Mouse (Mus musculus) adrenal gland, adult 18-20 months (tissue): ENCODE data around the gene Zfp639. TPM values are rescaled to one million over a fixed set of nuclear protein-coding genes. Genes with fewer than 3 reads are reported as not detected.
A peak's percentile ranks its signal among the peaks of the same experiment; 100 is the strongest.

Source experiments
- DNase-seq, 2 experiments: peaks; one replicate each; pipeline ENCODE4 v3.0.0; 2021 to 2022; ENCODE audit warnings: low spot score in 2 of 2
- total RNA-seq, 2 experiments: library from RNA; stranded (reverse); gene quantifications; 1 replicate in 1 of 2; 2 replicates in 1 of 2; pipeline ENCODE4 v1.2.3; 2021

The Zfp639 gene
- total RNA-seq, 2 experiments from 2014 or later, result 24.9 to 31.9 TPM

DNA sequence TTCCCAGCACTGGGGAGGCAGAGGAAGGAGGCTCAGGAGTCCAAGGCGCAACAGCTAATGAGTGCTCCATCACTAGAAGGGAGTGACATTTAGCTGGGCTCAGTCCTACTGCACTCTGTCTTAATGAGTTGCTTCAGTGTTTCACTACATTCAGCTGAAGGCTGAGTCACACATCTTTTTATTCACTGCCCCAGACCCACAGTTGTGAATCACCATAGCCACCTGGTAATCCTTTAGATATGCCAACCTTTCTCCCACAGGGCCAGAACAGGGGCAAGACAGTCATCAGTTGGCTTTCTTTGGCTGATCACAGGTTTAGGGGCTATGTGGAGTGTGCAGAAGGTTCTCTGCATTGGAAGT is 13.4 kb upstream of the Zfp639 start:
- DNase-seq, result no peak

GRCm38 (mm10) chr3:32500346-32500745 is 9.7 kb upstream of the Zfp639 start:
- DNase-seq, result peak in 1 of 2 experiments; percentile 31

GRCm38 (mm10) chr3:32505841-32506240 is 4.2 kb upstream of the Zfp639 start:
- no peak for DNase-seq

DNA sequence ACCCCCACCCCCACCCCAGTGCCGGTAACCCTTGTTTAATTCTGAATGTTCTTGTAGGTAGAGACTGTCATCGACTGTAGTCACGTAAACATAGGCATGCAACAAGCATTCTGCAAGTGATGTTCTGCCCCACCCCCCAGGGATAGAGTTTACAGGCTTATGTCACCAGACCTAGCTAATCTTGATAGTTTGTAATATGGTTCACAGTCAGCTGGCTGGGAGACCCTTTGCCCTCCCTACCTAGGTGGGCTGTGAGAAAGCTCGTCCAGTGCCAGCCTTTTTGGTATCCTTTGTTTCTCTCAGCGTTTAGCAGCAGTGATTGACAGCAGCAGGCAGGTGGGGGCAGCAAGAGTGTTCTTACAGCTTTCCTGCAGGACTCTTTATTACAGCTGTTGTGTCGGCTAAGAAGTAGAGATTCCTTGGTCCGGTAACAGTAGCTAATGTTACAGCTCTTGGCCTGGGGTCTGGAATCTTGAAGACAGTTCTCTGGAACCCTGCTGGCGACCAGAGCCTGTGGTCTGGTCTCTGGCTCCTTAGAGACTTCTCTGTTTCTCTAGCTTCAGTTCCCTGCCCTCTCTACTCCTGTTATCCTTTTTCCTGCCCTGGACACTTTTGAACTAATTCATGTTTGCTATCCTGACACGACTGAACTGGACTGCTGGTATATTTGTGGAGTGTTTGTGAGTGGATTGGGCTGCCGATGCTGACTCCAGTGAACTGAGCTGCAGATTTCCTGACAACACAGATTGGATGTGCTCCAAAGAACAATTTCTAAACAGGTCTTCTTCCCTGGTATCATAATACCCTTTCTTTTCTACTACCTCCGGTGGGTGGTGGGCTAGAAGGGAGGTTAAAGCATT is 3.5 kb upstream of the Zfp639 start:
- DNase-seq, result no peak

DNA sequence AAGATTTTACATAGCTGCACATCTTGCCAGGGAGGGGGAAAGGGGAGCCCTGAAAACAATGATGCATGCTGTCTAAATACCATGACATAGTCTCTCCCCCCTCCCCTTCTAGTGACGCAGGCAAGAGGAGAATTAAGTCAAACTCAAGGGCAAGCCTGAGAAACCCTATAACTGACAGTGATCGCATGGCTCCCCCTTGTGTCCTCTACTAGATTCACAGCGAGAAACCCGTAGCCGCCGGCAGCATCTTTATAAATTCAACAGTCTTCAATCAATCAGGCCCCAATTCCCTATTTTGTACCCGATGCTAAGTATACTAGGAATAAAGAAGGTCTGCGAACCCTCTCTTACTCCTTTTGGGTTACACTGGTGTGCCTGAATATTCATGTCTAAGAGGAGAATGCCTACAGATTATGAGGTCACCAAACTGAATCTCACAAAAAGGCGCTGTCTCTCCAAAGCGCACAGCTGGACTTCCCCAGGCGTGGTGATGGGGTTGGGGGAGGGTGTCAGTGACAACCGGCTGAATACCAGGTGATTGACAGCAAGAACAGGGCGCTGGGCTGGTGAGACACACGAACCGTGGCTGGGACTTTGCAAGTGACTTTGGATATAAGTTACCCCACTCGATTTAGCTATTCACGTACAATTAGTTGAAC is 1.3 kb upstream of the Zfp639 start:
- peak; percentile 56 to 60 for DNase-seq

- peak; percentile 98 for DNase-seq
These were observed 524 bp downstream of the Zfp639 start for GRCm38 (mm10) chr3:32510375-32511190.

DNA sequence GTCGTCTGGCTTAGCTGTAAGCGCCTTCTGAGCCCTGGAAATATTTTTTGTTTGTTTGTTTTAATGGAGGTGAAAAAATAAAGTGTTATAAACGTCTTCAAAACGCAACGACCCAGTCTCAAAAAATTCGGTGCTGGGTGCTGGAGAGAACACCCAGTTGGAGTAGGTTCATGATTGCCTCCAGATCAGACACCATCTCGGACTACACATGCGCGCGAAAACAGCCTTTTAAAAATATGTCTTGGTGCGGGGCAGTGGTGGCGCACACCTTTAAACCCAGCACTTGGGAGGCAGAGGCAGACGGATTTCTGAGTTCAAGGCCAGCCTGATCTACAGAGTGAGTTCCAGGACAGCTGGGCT is 1.1 kb downstream of the Zfp639 start:
- no peak for DNase-seq

DNA sequence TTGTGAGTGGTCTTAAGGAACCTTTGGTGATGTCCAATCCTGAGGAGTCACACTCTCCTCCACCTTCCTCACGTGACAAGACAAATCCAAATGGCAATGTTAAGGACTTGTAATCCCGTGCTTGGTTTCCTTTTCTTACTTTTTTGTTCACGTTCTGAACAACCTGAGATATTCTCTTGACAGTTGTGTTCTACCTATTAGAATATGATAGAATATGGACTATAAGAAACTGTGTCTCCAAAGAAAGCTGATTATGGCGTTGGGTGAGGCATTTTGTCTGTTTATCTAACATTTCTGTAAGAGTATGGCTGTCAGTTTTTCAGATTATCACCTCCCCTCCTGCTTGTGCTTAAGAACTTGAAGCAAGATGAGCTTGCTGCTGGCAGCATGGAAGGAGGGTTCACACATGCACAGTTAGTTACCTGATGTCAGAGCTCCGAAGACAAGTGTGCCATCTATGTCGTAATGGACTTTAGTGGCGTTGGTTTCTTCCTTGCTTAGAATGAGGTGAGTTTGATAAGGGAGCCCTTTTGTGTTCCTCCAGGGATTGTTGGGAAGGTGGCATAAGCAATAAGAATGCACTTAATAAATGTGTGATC is 2.7 kb downstream of the Zfp639 start:
- DNase-seq, result no peak

- DNase-seq, result no peak
These were observed 3.5 kb downstream of the Zfp639 start for GRCm38 (mm10) chr3:32513528-32513927.

DNA sequence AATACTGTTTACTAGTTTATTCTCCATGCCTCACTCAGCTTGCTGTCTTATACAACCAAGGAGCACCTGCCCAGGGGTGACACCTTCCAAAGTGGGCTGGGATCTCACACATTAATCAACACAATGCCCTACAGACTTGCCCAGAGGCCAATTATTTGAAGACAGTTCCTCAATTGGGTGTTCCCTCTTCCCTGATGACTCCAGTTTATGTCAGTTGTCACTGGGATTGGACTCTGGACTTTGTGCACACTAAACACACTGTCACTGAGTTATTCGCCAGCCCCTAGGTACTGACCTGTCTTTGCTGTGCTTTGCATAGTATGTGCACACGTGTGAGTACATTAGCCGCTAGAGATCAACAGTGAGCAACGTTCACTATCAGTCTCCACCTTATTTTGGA is 17.1 kb downstream of the Zfp639 start:
- no peak for DNase-seq

GRCm38 (mm10) chr3:32529303-32529898 is 19.3 kb downstream of the Zfp639 start, which contains the start of gene Mfn1:
TSS of gene Mfn1 (plus strand) at chr3:32529465.
- DNase-seq, result peak; percentile 86 to 89

- no peak for DNase-seq
These were observed 20.0 kb downstream of the Zfp639 start for GRCm38 (mm10) chr3:32530041-32530440.

DNA sequence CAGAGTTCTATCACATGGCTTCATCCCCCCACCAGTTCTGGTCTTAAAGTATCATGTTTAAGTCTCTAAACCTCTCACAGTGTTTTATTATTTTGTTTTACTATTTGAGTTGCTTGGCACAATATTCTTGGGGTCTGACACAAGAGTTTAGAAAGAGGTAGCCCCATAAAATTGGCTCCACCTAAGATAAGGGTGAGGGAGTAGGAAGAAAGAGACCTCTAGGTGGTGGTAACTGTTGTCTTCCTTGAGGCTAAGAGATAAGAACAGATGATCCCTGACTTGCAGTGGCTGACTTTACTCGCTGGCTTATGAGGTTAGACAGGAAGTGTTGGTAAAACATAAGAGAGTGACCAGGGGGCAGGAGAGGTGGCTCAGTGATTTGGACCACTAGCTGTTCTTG is 25.6 kb downstream of the Zfp639 start:
- DNase-seq, result no peak

- peak; percentile 36 to 39 for DNase-seq
These were observed 27.5 kb downstream of the Zfp639 start for GRCm38 (mm10) chr3:32537556-32537955.

- DNase-seq, result no peak
These were observed 28.0 kb downstream of the Zfp639 start for GRCm38 (mm10) chr3:32538091-32538490.

DNA sequence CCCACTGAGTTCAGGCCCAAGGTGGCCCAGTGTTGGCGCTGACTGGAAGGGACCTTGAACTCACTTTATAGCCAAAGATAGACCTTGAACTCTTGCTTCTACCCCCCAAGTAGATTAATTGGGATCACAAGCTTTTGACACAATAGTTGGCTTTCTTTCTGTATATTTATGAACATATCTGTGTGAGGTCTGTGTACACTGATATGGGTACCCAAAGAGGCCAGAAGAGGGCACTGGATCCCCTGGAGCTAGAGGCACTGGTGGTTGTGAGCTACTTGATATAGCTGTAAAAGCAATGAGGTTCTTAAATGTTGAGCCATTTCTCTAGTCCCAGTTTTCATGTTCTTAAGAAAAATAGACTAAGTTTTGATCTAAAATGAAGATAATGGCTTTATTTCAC is 43.0 kb downstream of the Zfp639 start:
- DNase-seq, result no peak

- no peak for DNase-seq
These were observed 53.3 kb downstream of the Zfp639 start for GRCm38 (mm10) chr3:32563401-32563800.
